Mouse (Mus musculus) brain, embryonic 18.5 days (tissue): ENCODE measurements around the gene Arhgap35.

Experiments
- DNase-seq: peaks from one replicate; pipeline ENCODE4 v3.0.0-alpha.2; 2012; ENCODE audit warnings: low read depth, low spot score

The Arhgap35 gene

GRCm38 (mm10) chr7:16525448-16525847 is 89.3 kb downstream of the Arhgap35 start:
- DNase-seq, result no peak

- DNase-seq, result no peak
Measured at GRCm38 (mm10) chr7:16524308-16524707, 90.5 kb downstream of the Arhgap35 start.

GRCm38 (mm10) chr7:16519310-16519709 is 95.5 kb downstream of the Arhgap35 start:
- DNase-seq, result no peak

GRCm38 (mm10) chr7:16517198-16517597 is 97.6 kb downstream of the Arhgap35 start:
- no peak for DNase-seq

GRCm38 (mm10) chr7:16507284-16507683 is 107.5 kb downstream of the Arhgap35 start:
- DNase-seq, result no peak

- DNase-seq, result no peak
Measured at GRCm38 (mm10) chr7:16505226-16505593, 109.6 kb downstream of the Arhgap35 start.

GRCm38 (mm10) chr7:16504573-16505225 is 110.1 kb downstream of the Arhgap35 start:
- DNase-seq, result no peak

- no peak for DNase-seq
Measured at GRCm38 (mm10) chr7:16501571-16501970, 113.2 kb downstream of the Arhgap35 start.

- no peak for DNase-seq
Measured at GRCm38 (mm10) chr7:16499671-16500104, 115.1 kb downstream of the Arhgap35 start.

- DNase-seq, result no peak
Measured at GRCm38 (mm10) chr7:16496260-16496659, 118.5 kb downstream of the Arhgap35 start.

- DNase-seq, result no peak
Measured at GRCm38 (mm10) chr7:16493361-16493760, 121.4 kb downstream of the Arhgap35 start.

- no peak for DNase-seq
Measured at GRCm38 (mm10) chr7:16492211-16492610, 122.6 kb downstream of the Arhgap35 start.

GRCm38 (mm10) chr7:16491759-16492158 is 123.0 kb downstream of the Arhgap35 start:
- DNase-seq, result no peak

- no peak for DNase-seq
Measured at GRCm38 (mm10) chr7:16489948-16490347, 124.8 kb downstream of the Arhgap35 start.

- DNase-seq, result no peak
Measured at GRCm38 (mm10) chr7:16488816-16489215, 126.0 kb downstream of the Arhgap35 start.

GRCm38 (mm10) chr7:16477628-16478027 is 137.2 kb downstream of the Arhgap35 start, which contains the start of gene Npas1:
TSS of gene Npas1 (minus strand) at chr7:16477728.
- no peak for DNase-seq

GRCm38 (mm10) chr7:16476600-16476989 is 138.2 kb downstream of the Arhgap35 start:
- DNase-seq, result no peak

GRCm38 (mm10) chr7:16475764-16476599 is 138.8 kb downstream of the Arhgap35 start:
- DNase-seq, result no peak

GRCm38 (mm10) chr7:16475321-16475720 is 139.5 kb downstream of the Arhgap35 start:
- no peak for DNase-seq

GRCm38 (mm10) chr7:16474445-16474844 is 140.3 kb downstream of the Arhgap35 start:
- DNase-seq, result no peak

GRCm38 (mm10) chr7:16473847-16474246 is 140.9 kb downstream of the Arhgap35 start:
- no peak for DNase-seq

GRCm38 (mm10) chr7:16472116-16472709 is 142.6 kb downstream of the Arhgap35 start:
- no peak for DNase-seq
